Mouse (Mus musculus): ENCODE data around the gene Tspan4. TPM values are rescaled to one million over a fixed set of nuclear protein-coding genes. Genes with fewer than 3 reads are reported as not detected.

The Tspan4 gene
- polyA plus RNA-seq, 1 experiment from 2014 or later = 58.9 TPM

GRCm38 (mm10) chr7:141481498-141482401, 6.7 kb downstream of the Tspan4 start:
- Histone ChIP-seq H3K9me3 (replicated peaks; ENCODE audit: control insufficient read depth, low read length) (no peaks in the 10 kb centered on the region), H3K27me3 (ENCODE audit: control insufficient read depth, insufficient read depth, low read length) (peaks cover 17% of the 10 kb centered on the region), H3K4me1 (ENCODE audit: control insufficient read depth, insufficient read depth, low read length) (peaks cover 37% of the 10 kb centered on the region), H3K4me3 (ENCODE audit: low read depth, low read length) (peak overlapping the region; percentile 62), H3K27ac (ENCODE audit: low read depth, low read length) (no peak overlapping the region), H3K36me3 (ENCODE audit: control insufficient read depth, insufficient read depth, low read length) (no peaks in the 10 kb centered on the region), H3K9ac (ENCODE audit: low read depth, low read length) (peak overlapping the region; percentile 64), H3K4me2 (peak overlapping the region; percentile 94)
- WGBS (ENCODE audit: insufficient replicate concordance) = under 1% methylated on average over 76 of the region's 81 CpGs
- no peak for ATAC-seq (replicated peaks; ENCODE audit: insufficient number of reproducible peaks, low FRiP score, low TSS enrichment)

GRCm38 (mm10) chr7:141482531-141483024, 7.5 kb downstream of the Tspan4 start:
- Histone ChIP-seq H3K9ac (ENCODE audit: low read depth, low read length) (peak overlapping the region; percentile 64; the same call in 1 of the 2 replicates), H3K27ac (ENCODE audit: low read depth, low read length) (no peak overlapping the region), H3K36me3 (ENCODE audit: control insufficient read depth, insufficient read depth, low read length) (no peaks in the 10 kb centered on the region), H3K27me3 (ENCODE audit: control insufficient read depth, insufficient read depth, low read length) (peaks cover 17% of the 10 kb centered on the region), H3K4me1 (ENCODE audit: control insufficient read depth, insufficient read depth, low read length) (peaks cover 29% of the 10 kb centered on the region), H3K4me3 (ENCODE audit: low read depth, low read length) (peak overlapping the region; percentile 62), H3K4me2 (peak overlapping the region; percentile 94), H3K9me3 (replicated peaks; ENCODE audit: control insufficient read depth, low read length) (no peaks in the 10 kb centered on the region)
- 18% methylated on average over 11 of the region's 11 CpGs for WGBS (ENCODE audit: insufficient replicate concordance)
- ATAC-seq (replicated peaks; ENCODE audit: insufficient number of reproducible peaks, low FRiP score, low TSS enrichment) = no peak

DNA sequence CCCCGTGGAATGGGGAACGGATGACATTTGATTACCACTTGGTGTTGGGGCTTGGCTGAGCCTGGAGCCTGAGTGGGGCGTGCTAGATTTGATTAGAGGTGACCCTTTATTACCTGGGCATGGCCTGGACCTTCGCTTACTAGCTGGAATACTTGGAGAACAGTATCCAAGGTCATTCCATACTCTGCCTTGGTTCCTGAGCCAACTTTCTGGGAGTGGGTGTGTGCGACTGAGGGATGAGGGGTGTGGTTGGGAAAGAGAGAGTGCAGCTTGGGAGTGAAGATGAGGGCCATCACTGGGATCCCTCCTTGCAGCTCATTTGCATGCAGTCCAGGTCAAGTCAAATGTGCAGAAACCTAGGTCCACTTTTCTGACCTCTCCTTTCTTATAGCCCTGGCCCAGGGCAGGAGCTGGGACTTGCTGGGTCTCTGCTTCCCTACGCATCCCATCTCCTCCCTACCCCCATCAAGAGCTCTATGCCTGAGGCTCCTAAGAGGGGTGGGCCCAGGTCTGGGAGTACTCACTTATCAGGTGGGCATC, 8.1 kb downstream of the Tspan4 start:
- Histone ChIP-seq H3K4me3 (ENCODE audit: low read depth, low read length) (no peak overlapping the region), H3K9ac (ENCODE audit: low read depth, low read length) (no peak overlapping the region), H3K36me3 (ENCODE audit: control insufficient read depth, insufficient read depth, low read length) (no peaks in the 10 kb centered on the region), H3K4me1 (ENCODE audit: control insufficient read depth, insufficient read depth, low read length) (peaks cover 23% of the 10 kb centered on the region), H3K4me2 (no peak overlapping the region), H3K27me3 (ENCODE audit: control insufficient read depth, insufficient read depth, low read length) (peaks cover 17% of the 10 kb centered on the region), H3K9me3 (replicated peaks; ENCODE audit: control insufficient read depth, low read length) (no peaks in the 10 kb centered on the region), H3K27ac (ENCODE audit: low read depth, low read length) (no peak overlapping the region)
- no peak for ATAC-seq (replicated peaks; ENCODE audit: insufficient number of reproducible peaks, low FRiP score, low TSS enrichment)
- WGBS (ENCODE audit: insufficient replicate concordance) = 77% methylated on average over 6 of the region's 6 CpGs

- H3K4me3 ChIP-seq (ENCODE audit: low read depth, low read length) = no peak overlapping the region
- no peak for ATAC-seq (replicated peaks; ENCODE audit: insufficient number of reproducible peaks, low FRiP score, low TSS enrichment)
- H3K4me2 ChIP-seq = no peak overlapping the region
- H3K27me3 ChIP-seq (ENCODE audit: control insufficient read depth, insufficient read depth, low read length) = peaks cover 17% of the 10 kb centered on the region
- no peaks in the 10 kb centered on the region for H3K9me3 ChIP-seq (replicated peaks; ENCODE audit: control insufficient read depth, low read length)
- H3K9ac ChIP-seq (ENCODE audit: low read depth, low read length) = no peak overlapping the region
- whole genome bisulfite sequencing (ENCODE audit: insufficient replicate concordance) = 65% methylated on average over 5 of the region's 5 CpGs
- no peaks in the 10 kb centered on the region for H3K36me3 ChIP-seq (ENCODE audit: control insufficient read depth, insufficient read depth, low read length)
- H3K27ac ChIP-seq (ENCODE audit: low read depth, low read length) = no peak overlapping the region
- H3K4me1 ChIP-seq (ENCODE audit: control insufficient read depth, insufficient read depth, low read length) = peaks cover 19% of the 10 kb centered on the region
Measured at GRCm38 (mm10) chr7:141484186-141485120, 9.4 kb downstream of the Tspan4 start.

DNA sequence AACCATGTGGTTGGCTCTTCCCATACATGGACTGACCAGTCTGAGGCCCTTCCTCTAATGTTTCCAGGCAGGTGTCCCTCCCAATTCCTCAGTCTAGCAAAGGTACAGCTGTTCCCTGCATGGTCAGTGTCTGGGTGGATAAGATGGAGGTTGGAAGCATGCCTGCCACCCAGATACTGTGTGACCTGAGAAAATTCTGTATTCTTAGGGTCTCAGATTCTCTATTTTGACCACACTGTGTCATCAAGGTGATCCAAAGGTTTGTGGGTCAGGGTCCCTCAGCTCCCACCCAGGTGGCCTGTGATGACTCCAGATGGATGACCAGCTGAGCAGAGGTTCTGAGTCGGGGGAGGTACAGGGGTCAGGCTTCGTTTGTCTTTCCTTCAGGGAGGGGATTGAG, 10.1 kb downstream of the Tspan4 start:
- Histone ChIP-seq H3K4me3 (ENCODE audit: low read depth, low read length) (no peak overlapping the region), H3K4me1 (ENCODE audit: control insufficient read depth, insufficient read depth, low read length) (peaks cover 19% of the 10 kb centered on the region), H3K9me3 (replicated peaks; ENCODE audit: control insufficient read depth, low read length) (no peaks in the 10 kb centered on the region), H3K36me3 (ENCODE audit: control insufficient read depth, insufficient read depth, low read length) (no peaks in the 10 kb centered on the region), H3K27ac (ENCODE audit: low read depth, low read length) (no peak overlapping the region), H3K27me3 (ENCODE audit: control insufficient read depth, insufficient read depth, low read length) (peaks cover 17% of the 10 kb centered on the region), H3K4me2 (no peak overlapping the region), H3K9ac (ENCODE audit: low read depth, low read length) (no peak overlapping the region)
- ATAC-seq (replicated peaks; ENCODE audit: insufficient number of reproducible peaks, low FRiP score, low TSS enrichment) = no peak
- WGBS (ENCODE audit: insufficient replicate concordance) = 56% methylated on average over 2 of the region's 2 CpGs

GRCm38 (mm10) chr7:141485606-141486005, 10.6 kb downstream of the Tspan4 start:
- Histone ChIP-seq H3K9me3 (replicated peaks; ENCODE audit: control insufficient read depth, low read length) (no peaks in the 10 kb centered on the region), H3K9ac (ENCODE audit: low read depth, low read length) (no peak overlapping the region), H3K36me3 (ENCODE audit: control insufficient read depth, insufficient read depth, low read length) (no peaks in the 10 kb centered on the region), H3K4me1 (ENCODE audit: control insufficient read depth, insufficient read depth, low read length) (peaks cover 16% of the 10 kb centered on the region), H3K27ac (ENCODE audit: low read depth, low read length) (no peak overlapping the region), H3K4me3 (ENCODE audit: low read depth, low read length) (no peak overlapping the region), H3K27me3 (ENCODE audit: control insufficient read depth, insufficient read depth, low read length) (peaks cover 17% of the 10 kb centered on the region), H3K4me2 (no peak overlapping the region)
- no peak for ATAC-seq (replicated peaks; ENCODE audit: insufficient number of reproducible peaks, low FRiP score, low TSS enrichment)
- WGBS (ENCODE audit: insufficient replicate concordance) = 96% methylated on average over 2 of the region's 2 CpGs

DNA sequence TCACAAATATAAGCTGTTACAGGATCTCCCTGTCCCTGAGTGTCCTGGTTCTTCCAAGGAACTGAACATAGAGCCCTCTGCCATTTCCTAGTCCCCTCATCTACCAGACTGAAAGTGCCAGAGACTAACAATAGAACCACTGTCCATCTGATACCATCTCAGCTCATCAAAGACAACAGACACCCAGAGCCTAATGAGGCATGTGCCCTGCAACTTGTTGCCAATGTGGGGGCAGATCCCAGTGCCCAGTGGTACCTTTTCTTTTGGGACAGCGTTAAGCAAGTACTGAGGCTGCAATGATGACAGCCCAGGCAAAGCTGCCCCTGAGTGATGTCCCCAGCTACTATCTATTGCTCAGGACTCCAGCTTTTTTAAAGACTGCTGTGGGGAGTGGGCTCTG, 11.2 kb downstream of the Tspan4 start:
- ATAC-seq (replicated peaks; ENCODE audit: insufficient number of reproducible peaks, low FRiP score, low TSS enrichment) = no peak
- no peaks in the 10 kb centered on the region for H3K36me3 ChIP-seq (ENCODE audit: control insufficient read depth, insufficient read depth, low read length)
- no peak overlapping the region for H3K9ac ChIP-seq (ENCODE audit: low read depth, low read length)
- H3K9me3 ChIP-seq (replicated peaks; ENCODE audit: control insufficient read depth, low read length) = no peaks in the 10 kb centered on the region
- peaks cover 12% of the 10 kb centered on the region for H3K4me1 ChIP-seq (ENCODE audit: control insufficient read depth, insufficient read depth, low read length)
- H3K27me3 ChIP-seq (ENCODE audit: control insufficient read depth, insufficient read depth, low read length) = peaks cover 14% of the 10 kb centered on the region
- H3K4me2 ChIP-seq = no peak overlapping the region
- no peak overlapping the region for H3K27ac ChIP-seq (ENCODE audit: low read depth, low read length)
- 96% methylated on average over 1 of the region's 1 CpGs for WGBS (ENCODE audit: insufficient replicate concordance)
- H3K4me3 ChIP-seq (ENCODE audit: low read depth, low read length) = no peak overlapping the region

DNA sequence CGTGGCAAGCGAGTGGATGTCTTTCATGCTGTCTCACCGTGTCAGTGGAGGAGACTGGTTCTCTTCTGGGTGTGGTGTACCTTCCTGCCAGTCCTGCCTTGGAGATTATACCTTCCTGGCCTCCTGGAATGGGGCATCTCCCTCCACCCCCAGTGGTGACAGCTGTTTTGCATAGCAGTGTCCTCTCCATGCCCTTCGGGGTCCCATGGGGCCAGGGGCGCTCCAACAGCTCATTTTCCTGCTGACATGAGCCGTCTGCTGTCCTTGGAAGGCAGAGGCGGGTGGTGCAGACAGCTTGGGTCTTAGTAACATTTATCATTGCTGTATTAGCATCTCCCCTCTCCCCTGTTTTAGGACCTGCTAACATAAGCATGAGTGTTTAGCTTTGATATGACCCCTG, 12.1 kb downstream of the Tspan4 start:
- Histone ChIP-seq H3K27me3 (ENCODE audit: control insufficient read depth, insufficient read depth, low read length) (peaks cover 13% of the 10 kb centered on the region), H3K36me3 (ENCODE audit: control insufficient read depth, insufficient read depth, low read length) (no peaks in the 10 kb centered on the region), H3K27ac (ENCODE audit: low read depth, low read length) (no peak overlapping the region), H3K4me2 (no peak overlapping the region), H3K9ac (ENCODE audit: low read depth, low read length) (no peak overlapping the region), H3K4me3 (ENCODE audit: low read depth, low read length) (no peak overlapping the region), H3K4me1 (ENCODE audit: control insufficient read depth, insufficient read depth, low read length) (peaks cover 9% of the 10 kb centered on the region), H3K9me3 (replicated peaks; ENCODE audit: control insufficient read depth, low read length) (no peaks in the 10 kb centered on the region)
- ATAC-seq (replicated peaks; ENCODE audit: insufficient number of reproducible peaks, low FRiP score, low TSS enrichment) = no peak
- 74% methylated on average over 7 of the region's 7 CpGs for WGBS (ENCODE audit: insufficient replicate concordance)

All from heart, embryonic 11.5 days (tissue).